Mouse (Mus musculus) midbrain, embryonic 10.5 days (tissue): Measurements from ENCODE around the gene Pi16. TPM values are rescaled to one million over a fixed set of nuclear protein-coding genes. Genes with fewer than 3 reads are reported as not detected.

ENCODE experiments used
- DNase-seq: peaks from one replicate; pipeline ENCODE4 v3.0.0-alpha.2; 2017; ENCODE audit warnings: low spot score
- H3K27ac ChIP-seq: fragments of 300-500 bp; sonication (generic); replicated peaks from 2 replicates; pipeline ENCODE4 v1.5.1; 2016; ENCODE audit warnings: mild to moderate bottlenecking
- H3K27me3 ChIP-seq: fragments of 300-500 bp; sonication (generic); 2 replicates; pipeline ENCODE4 v1.6.1; 2016; ENCODE audit warnings: low read depth, mild to moderate bottlenecking; ENCODE audit not compliant: poor library complexity, severe bottlenecking
- H3K36me3 ChIP-seq: fragments of 300-500 bp; sonication (generic); 2 replicates; pipeline ENCODE4 v1.6.1; 2016; ENCODE audit warnings: mild to moderate bottlenecking, moderate library complexity
- H3K4me1 ChIP-seq: fragments of 300-500 bp; sonication (generic); 2 replicates; pipeline ENCODE4 v1.6.1; 2016
- H3K4me3 ChIP-seq: fragments of 300-500 bp; sonication (generic); 2 replicates; pipeline ENCODE4 v1.5.1; 2016; ENCODE audit warnings: mild to moderate bottlenecking, moderate library complexity
- H3K9me3 ChIP-seq: fragments of 300-500 bp; sonication (generic); replicated peaks from 2 replicates; pipeline ENCODE4 v1.6.1; 2016; ENCODE audit warnings: mild to moderate bottlenecking
- WGBS: fragments of 180-500 bp; shearing (Covaris S2); methylation state at CpG from one replicate; pipeline ENCODE4 v1.1.7; 2016; 5-methylcytosine and 5-hydroxymethylcytosine counted together
- polyA plus RNA-seq: library from polyadenylated mRNA; unstranded; fragments of >200 nt; fragmentation: Nextera tagmentation; extraction: Ambion mirVana; gene quantifications from 2 replicates; pipeline ENCODE4 v1.2.1, GENCODE M21; 2016

The Pi16 gene
- polyA plus RNA-seq, 1 experiment from 2014 or later: 0.75 TPM

GRCm38 (mm10) chr17:29355841-29356478, 38.5 kb downstream of the Pi16 start:
- no peak for DNase-seq
- Histone ChIP-seq H3K27me3 (no peaks in the 10 kb centered on the region), H3K4me3 (peak overlapping the region; percentile 54), H3K9me3 (no peaks in the 10 kb centered on the region), H3K36me3 (no peaks in the 10 kb centered on the region), H3K27ac (peak overlapping the region; percentile 98), H3K4me1 (peaks cover 49% of the 10 kb centered on the region)
- 28% methylated on average over 17 of the region's 17 CpGs for WGBS

- DNase-seq: peak; percentile 89
- Histone ChIP-seq H3K4me3 (peak overlapping the region; percentile 54), H3K27me3 (no peaks in the 10 kb centered on the region), H3K9me3 (no peaks in the 10 kb centered on the region), H3K36me3 (no peaks in the 10 kb centered on the region), H3K27ac (peak overlapping the region; percentile 98), H3K4me1 (peaks cover 53% of the 10 kb centered on the region)
- under 1% methylated on average over 11 of the region's 11 CpGs for WGBS
These were observed 39.0 kb downstream of the Pi16 start for GRCm38 (mm10) chr17:29356479-29356856.

- Histone ChIP-seq H3K4me3 (peak overlapping the region; percentile 54), H3K9me3 (no peaks in the 10 kb centered on the region), H3K27ac (peak overlapping the region; percentile 98), H3K4me1 (peaks cover 54% of the 10 kb centered on the region), H3K36me3 (no peaks in the 10 kb centered on the region), H3K27me3 (no peaks in the 10 kb centered on the region)
- no peak for DNase-seq
- 7% methylated on average over 9 of the region's 9 CpGs for WGBS
These were observed 39.4 kb downstream of the Pi16 start for GRCm38 (mm10) chr17:29356882-29357281.

GRCm38 (mm10) chr17:29358928-29359327, 41.4 kb downstream of the Pi16 start:
- H3K4me1 ChIP-seq: peaks cover 58% of the 10 kb centered on the region
- peak overlapping the region; percentile 61 for H3K27ac ChIP-seq
- WGBS: 40% methylated on average over 3 of the region's 3 CpGs
- no peak overlapping the region for H3K4me3 ChIP-seq
- DNase-seq: no peak
- H3K36me3 ChIP-seq: no peaks in the 10 kb centered on the region
- no peaks in the 10 kb centered on the region for H3K27me3 ChIP-seq
- H3K9me3 ChIP-seq: no peaks in the 10 kb centered on the region

DNA sequence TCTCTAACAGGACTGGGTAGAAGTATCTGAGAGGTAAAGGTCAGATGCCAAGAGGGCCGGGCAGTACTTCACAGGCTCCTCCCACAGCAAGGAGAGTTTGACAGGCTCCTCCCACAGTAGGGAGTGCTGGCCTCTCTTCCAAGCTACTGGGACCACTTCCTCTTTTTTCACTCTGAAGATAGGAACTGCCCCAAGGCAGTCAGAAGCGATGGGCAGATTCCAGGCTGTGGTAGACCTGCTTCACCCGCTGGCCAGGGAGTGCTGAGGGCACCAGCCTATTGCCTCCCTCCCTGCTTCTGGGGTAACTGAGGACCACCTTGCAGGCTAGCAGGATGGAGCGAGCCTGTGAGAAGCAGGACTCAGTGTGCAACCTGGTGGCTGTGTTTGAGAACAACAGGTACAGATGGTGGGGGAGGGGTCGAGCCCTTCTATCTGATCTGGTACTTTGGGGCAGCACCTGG, 43.3 kb downstream of the Pi16 start, which contains the start of gene Fgd2:
TSS of gene Fgd2 (plus strand) at position 154 of the 461 bp plus-strand sequence.
- H3K4me3 ChIP-seq: no peak within 1 kb of the TSS
- H3K9me3 ChIP-seq: no peaks in the 10 kb centered on the region
- H3K27me3 ChIP-seq: no peaks in the 10 kb centered on the region
- peaks cover 45% of the 10 kb centered on the region for H3K4me1 ChIP-seq
- H3K27ac ChIP-seq: peak within 1 kb of the TSS; percentile 65; the same call in 1 of the 2 replicates
- no peaks in the 10 kb centered on the region for H3K36me3 ChIP-seq
- 28% methylated on average over 5 of the region's 5 CpGs for WGBS
- no peak for DNase-seq

DNA sequence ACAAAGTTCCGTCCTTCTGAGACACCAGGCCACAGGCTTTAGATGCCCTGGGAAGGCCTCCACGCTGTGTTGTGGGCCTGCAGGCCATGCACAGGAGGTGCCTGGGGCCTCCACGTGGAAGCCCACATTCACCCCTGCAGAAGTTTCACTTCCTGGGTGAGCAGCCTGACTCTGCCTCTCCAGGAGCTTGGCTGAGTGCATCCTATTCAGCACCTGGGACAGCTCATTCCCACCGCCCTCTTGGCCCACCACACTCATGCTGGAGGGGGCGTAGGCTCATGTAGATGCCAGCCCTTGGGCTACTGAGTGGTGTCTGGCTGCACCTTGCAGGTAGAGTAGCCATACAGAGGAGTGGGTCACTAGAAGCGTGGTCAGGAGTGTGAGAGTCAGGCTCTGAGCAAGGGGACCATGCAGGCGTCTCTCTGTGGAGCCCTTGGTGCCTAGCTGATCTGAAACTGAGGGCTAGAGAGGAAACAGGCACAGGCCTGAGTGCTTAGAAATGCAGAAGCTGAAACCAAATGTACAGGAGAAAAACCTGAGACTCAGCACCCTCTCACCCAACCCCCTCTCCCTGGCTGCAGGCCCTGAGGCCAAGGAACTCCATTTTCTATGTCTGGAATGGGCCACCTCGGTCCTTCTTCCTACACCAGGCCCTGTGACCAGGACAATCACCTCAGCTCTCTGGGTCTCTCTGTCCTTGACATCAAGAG, 44.7 kb downstream of the Pi16 start:
- 61% methylated on average over 8 of the region's 8 CpGs for WGBS
- no peaks in the 10 kb centered on the region for H3K9me3 ChIP-seq
- H3K4me3 ChIP-seq: no peak overlapping the region
- no peaks in the 10 kb centered on the region for H3K27me3 ChIP-seq
- H3K27ac ChIP-seq: no peak overlapping the region; the same call in 1 of the 2 replicates
- no peaks in the 10 kb centered on the region for H3K36me3 ChIP-seq
- DNase-seq: no peak
- H3K4me1 ChIP-seq: peaks cover 31% of the 10 kb centered on the region

DNA sequence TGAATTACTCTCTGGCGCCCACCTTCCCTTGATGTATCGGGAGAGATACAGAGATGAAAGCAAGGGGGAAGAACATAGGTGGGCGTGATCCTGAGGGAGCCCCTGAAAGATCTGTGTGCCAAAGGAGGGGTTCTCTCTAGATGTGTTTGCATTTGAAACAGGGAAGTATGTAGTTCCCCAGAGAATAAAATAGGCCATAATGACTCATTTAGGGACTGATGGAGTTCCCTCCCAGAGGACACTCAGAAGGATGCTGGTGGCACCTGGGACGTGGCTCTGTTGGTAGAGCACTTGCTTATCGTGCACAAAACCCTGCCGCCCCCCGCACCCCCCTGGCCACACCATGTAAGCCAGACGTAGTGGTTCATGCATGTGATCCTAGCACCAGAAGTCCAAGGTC, 45.6 kb downstream of the Pi16 start:
- WGBS: 93% methylated on average over 8 of the region's 8 CpGs
- DNase-seq: no peak
- H3K4me1 ChIP-seq: peaks cover 25% of the 10 kb centered on the region
- H3K36me3 ChIP-seq: no peaks in the 10 kb centered on the region
- H3K27me3 ChIP-seq: 0 out of 2 replicates have a peak, but pooled peaks cover 6% of the 10 kb centered on the region
- H3K4me3 ChIP-seq: no peak overlapping the region
- H3K9me3 ChIP-seq: no peaks in the 10 kb centered on the region
- no peak overlapping the region for H3K27ac ChIP-seq

DNA sequence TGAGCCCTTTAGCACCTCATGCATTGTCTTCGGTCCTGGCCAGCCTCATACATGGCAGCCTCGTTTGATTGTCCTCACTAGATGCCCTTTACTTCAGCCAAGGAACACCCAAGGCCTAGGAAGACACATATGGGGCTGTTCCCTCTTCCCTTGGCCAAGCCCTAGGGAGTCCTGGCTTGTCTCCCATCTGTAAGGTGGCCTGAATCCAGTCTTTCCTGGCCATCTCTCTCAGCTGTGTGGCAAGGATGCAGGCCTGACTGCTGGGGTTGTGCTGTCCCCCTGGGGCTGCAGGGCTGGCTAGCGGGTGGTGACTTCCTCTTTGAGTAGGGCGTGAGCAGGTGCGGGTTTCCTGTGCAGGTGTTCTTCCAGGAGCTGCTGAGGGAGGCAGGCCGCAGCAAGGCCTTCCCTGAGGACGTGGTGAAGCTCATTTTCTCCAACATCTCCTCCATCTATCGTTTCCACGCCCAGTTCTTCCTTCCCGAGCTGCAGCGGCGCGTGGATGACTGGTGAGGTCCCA, 47.7 kb downstream of the Pi16 start:
- Histone ChIP-seq H3K27me3 (peaks cover 20% of the 10 kb centered on the region; the same call in 1 of the 2 replicates), H3K4me1 (peaks cover 26% of the 10 kb centered on the region), H3K9me3 (no peaks in the 10 kb centered on the region), H3K36me3 (no peaks in the 10 kb centered on the region), H3K27ac (no peak overlapping the region), H3K4me3 (no peak overlapping the region)
- WGBS: 90% methylated on average over 13 of the region's 13 CpGs
- no peak for DNase-seq

GRCm38 (mm10) chr17:29368726-29369125, 51.2 kb downstream of the Pi16 start:
- WGBS: 24% methylated on average over 7 of the region's 7 CpGs

GRCm38 (mm10) chr17:29370984-29371723, 53.7 kb downstream of the Pi16 start:
- H3K27me3 ChIP-seq: peaks cover 20% of the 10 kb centered on the region; the same call in 1 of the 2 replicates
- no peaks in the 10 kb centered on the region for H3K36me3 ChIP-seq
- 6% methylated on average over 5 of the region's 5 CpGs for WGBS
- no peaks in the 10 kb centered on the region for H3K9me3 ChIP-seq
- H3K4me3 ChIP-seq: peak overlapping the region; percentile 2; the same call in 1 of the 2 replicates
- DNase-seq: peak; percentile 92
- H3K27ac ChIP-seq: peak overlapping the region; percentile 63
- H3K4me1 ChIP-seq: peaks cover 15% of the 10 kb centered on the region

More at GRCm38 (mm10) chr17:29368726-29369125, 51.2 kb downstream of the Pi16 start:
- H3K36me3 ChIP-seq: no peaks in the 10 kb centered on the region
- no peaks in the 10 kb centered on the region for H3K9me3 ChIP-seq
- no peak overlapping the region for H3K27ac ChIP-seq
- no peak overlapping the region; the same call in 1 of the 2 replicates for H3K4me3 ChIP-seq
- no peak for DNase-seq
- H3K27me3 ChIP-seq: peaks cover 20% of the 10 kb centered on the region; the same call in 1 of the 2 replicates
- peaks cover 15% of the 10 kb centered on the region for H3K4me1 ChIP-seq

DNA sequence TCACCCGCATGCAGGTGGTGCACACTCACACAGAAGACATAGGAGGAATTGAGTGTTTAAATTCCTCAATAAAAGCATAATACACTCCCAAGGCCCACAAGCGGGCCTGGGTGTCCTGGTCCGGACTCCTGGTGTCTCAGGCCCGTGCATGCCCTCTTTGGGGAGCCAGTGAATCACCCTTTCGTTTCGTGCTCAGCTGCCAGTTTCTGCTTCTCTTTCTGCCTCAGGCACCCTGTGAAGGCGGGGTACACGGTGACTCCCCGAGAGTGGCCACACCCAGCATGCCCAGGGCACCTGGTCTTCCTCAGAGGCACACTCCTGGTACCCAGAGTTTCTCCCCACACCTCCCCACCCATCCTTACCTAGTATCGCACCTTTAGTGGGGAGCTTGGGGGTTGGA, 58.4 kb downstream of the Pi16 start:
- Histone ChIP-seq H3K36me3 (no peaks in the 10 kb centered on the region), H3K27ac (no peak overlapping the region), H3K27me3 (no peaks in the 10 kb centered on the region), H3K4me3 (no peak overlapping the region), H3K9me3 (no peaks in the 10 kb centered on the region), H3K4me1 (peaks cover 2% of the 10 kb centered on the region; the same call in 1 of the 2 replicates)
- WGBS: 80% methylated on average over 10 of the region's 10 CpGs
- DNase-seq: no peak

GRCm38 (mm10) chr17:29378056-29378455, 60.6 kb downstream of the Pi16 start:
- Histone ChIP-seq H3K27me3 (no peaks in the 10 kb centered on the region), H3K4me1 (no peaks in the 10 kb centered on the region), H3K36me3 (no peaks in the 10 kb centered on the region), H3K4me3 (no peak overlapping the region), H3K9me3 (no peaks in the 10 kb centered on the region), H3K27ac (no peak overlapping the region)
- no peak for DNase-seq
- WGBS: 75% methylated on average over 8 of the region's 8 CpGs
